ENCODE assay signal across 9 mouse cellular contexts in the genomic region with DNA sequence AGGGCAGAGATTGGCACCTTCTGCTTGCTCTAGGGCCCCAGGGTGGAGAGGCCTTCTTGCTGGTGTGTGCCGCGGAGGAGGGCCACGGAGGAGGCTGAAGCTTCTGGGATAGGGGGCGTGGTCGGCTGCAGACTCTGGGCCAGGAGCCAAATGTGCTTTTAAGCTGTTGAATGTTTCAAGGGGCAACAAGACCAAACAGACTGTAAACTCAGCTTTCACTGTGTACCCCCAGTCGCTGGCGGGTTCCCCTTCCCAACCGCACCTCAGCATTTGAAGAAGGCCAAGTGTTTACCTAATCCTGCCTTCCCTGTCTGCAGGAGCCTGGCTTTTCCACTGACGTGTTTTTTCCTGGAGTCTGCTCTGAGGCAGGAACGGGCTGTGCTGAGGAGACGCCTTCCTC. TPM values are rescaled to one million over a fixed set of nuclear protein-coding genes. Genes with fewer than 3 reads are reported as not detected.
DNase-seq lines count a peak whose midpoint lies in the region; ATAC-seq lines count a peak whose summit lies in the region.
"Had no signal": no experiment of that assay in that cellular context is flagged by ENCODE, and none has a peak within 500 bp of the region (broad histone marks: within the 10 kb centered on the region; RNA-seq: fewer than 3 reads in every experiment).

No protein-coding gene starts in this region.

- H3K4me2 ChIP-seq in forebrain, embryonic 16.5 days (ENCODE audit: low read length), result no peak overlapping the region
- no peak overlapping the region for H3K4me2 ChIP-seq in intestine, embryonic 16.5 days (ENCODE audit: low read depth, low read length)

- H3K9ac ChIP-seq in forebrain, embryonic 16.5 days (replicated peaks; ENCODE audit: low read depth, low read length), result no peak overlapping the region
- H3K9ac ChIP-seq in intestine, embryonic 16.5 days (ENCODE audit: low read depth, low read length), result peak overlapping the region; percentile 43; the same call in 1 of the 2 replicates

- H3K27ac ChIP-seq in forebrain, embryonic 16.5 days (ENCODE audit: low read length), result no peak overlapping the region
- H3K27ac ChIP-seq in intestine, embryonic 16.5 days (ENCODE audit: low read length), result peak overlapping the region; percentile 90
- H3K27ac ChIP-seq: macrophage had no signal

- peaks cover 21% of the 10 kb centered on the region for H3K4me1 ChIP-seq in forebrain, embryonic 16.5 days (replicated peaks; ENCODE audit: control insufficient read depth, insufficient read depth, low read length)
- peaks cover 54% of the 10 kb centered on the region for H3K4me1 ChIP-seq in intestine, embryonic 16.5 days (ENCODE audit: control insufficient read depth, insufficient read depth, low read length)

- H3K9me3 ChIP-seq in forebrain, embryonic 16.5 days (ENCODE audit: control insufficient read depth, low read length), result no peaks in the 10 kb centered on the region
- H3K9me3 ChIP-seq in intestine, embryonic 16.5 days (ENCODE audit: control insufficient read depth, low read length), result no peaks in the 10 kb centered on the region

- H3K4me3 ChIP-seq in forebrain, embryonic 16.5 days (replicated peaks; ENCODE audit: low read length), result no peak overlapping the region
- H3K4me3 ChIP-seq in intestine, embryonic 16.5 days (ENCODE audit: low read length), result no peak overlapping the region

- WGBS in forebrain, embryonic 16.5 days, result 11% methylated on average over 11 of the region's 11 CpGs
- 20% methylated on average over 11 of the region's 11 CpGs for WGBS in intestine, embryonic 16.5 days

- H3K27me3 ChIP-seq in forebrain, embryonic 16.5 days (replicated peaks; ENCODE audit: control insufficient read depth, insufficient read depth, low read length), result no peaks in the 10 kb centered on the region
- H3K27me3 ChIP-seq in intestine, embryonic 16.5 days (replicated peaks; ENCODE audit: control insufficient read depth, insufficient read depth, low read length), result no peaks in the 10 kb centered on the region

- peak; percentile 96 for DNase-seq in heart, adult 11 months
- no peak for DNase-seq in heart, adult 8-10 months (ENCODE audit: low spot score)
- peak; percentile 84 to 88 for DNase-seq in lung, adult 18-20 months
- peak; percentile 67 to 78 for DNase-seq in urinary bladder, postnatal 4 days (ENCODE audit: low spot score in 2 of 2)
- no peak for DNase-seq in right cerebral cortex, postnatal 25 days
- DNase-seq in cerebellum, postnatal 36 days, result no peak

- ATAC-seq in forebrain, embryonic 16.5 days, result peak; percentile 23; the same call in 1 of the 2 replicates
- ATAC-seq in intestine, embryonic 16.5 days, result peak; percentile 76

- no peaks in the 10 kb centered on the region for H3K36me3 ChIP-seq in forebrain, embryonic 16.5 days (ENCODE audit: control insufficient read depth, insufficient read depth)
- no peaks in the 10 kb centered on the region for H3K36me3 ChIP-seq in intestine, embryonic 16.5 days (ENCODE audit: control insufficient read depth, insufficient read depth, low read length)

RNA-seq across cellular contexts. Expression of a gene that starts 48.0 kb away (rescaled TPM):
- 10 to 100 TPM; 10.8 to 17.6 (median 15.1) TPM for total RNA-seq in heart, adult 8-10 months (2022)
- polyA plus RNA-seq in forebrain, embryonic 16.5 days (2015; fragmentation: Nextera tagmentation; extraction: Ambion mirVana), result 4.8 and 8.7 TPM in 2 replicates
- polyA plus RNA-seq in intestine, embryonic 16.5 days (2015; fragmentation: Nextera tagmentation; extraction: Ambion mirVana), result 78.1 and 80.5 TPM in 2 replicates

Comparison
In these comparisons a context has a peak if more than half of its experiments do, and no peak if none do; other contexts are left out.
1. DNase-seq: peak in heart, adult 11 months (single experiment), lung, adult 18-20 months (2 of 2) and urinary bladder, postnatal 4 days (2 of 2); none in heart, adult 8-10 months (single experiment), right cerebral cortex, postnatal 25 days (single experiment) and cerebellum, postnatal 36 days (0 of 2).